Mouse (Mus musculus): ENCODE results near the gene Gm732. TPM values are rescaled to one million over a fixed set of nuclear protein-coding genes. Genes with fewer than 3 reads are reported as not detected.

Gm732 gene
- total RNA-seq (2014; rRNA removed) (not detected in 2 replicates), polyA plus RNA-seq (2015; fragmentation: Nextera tagmentation; extraction: Ambion mirVana) (not detected in 2 replicates)

DNA sequence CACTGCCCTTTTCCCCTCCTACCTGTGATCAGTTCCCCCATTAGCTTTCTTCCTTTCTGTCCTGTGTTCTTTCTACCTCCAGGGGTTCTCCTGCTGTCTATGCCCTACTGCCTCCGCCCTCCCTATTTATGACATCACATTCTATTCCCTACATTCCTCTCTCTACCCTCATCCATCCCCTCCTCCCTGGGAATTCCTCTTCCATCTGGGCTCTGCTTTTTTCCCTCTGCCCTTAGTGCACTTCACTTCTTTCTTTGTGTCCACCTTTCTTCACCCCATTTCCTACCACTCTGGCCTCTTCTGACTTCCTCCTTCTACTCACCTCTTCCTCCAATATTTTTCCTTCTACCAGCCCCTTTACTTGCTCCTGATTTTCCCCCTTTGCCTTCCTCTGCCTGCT, at the start of gene Gm732:
Gene Gm732 (minus strand): TSS at position 101 of the 400 bp plus-strand sequence.
- H3K4me3 ChIP-seq (ENCODE audit: low read depth, low read length), result no peak within 1 kb of the TSS
- 77% methylated on average over 1 of the region's 1 CpGs for WGBS
- H3K27ac ChIP-seq (ENCODE audit: low read depth, low read length), result no peak within 1 kb of the TSS
- no peak within 1 kb of the TSS for H3K4me2 ChIP-seq (ENCODE audit: low read depth, low read length, poor library complexity, severe bottlenecking)
- H3K36me3 ChIP-seq (ENCODE audit: insufficient read depth, low read length), result no peaks in the 10 kb centered on the region
- ATAC-seq (ENCODE audit: low FRiP score) (no peak), DNase-seq (ENCODE audit: low spot score) (no peak)
- no peaks in the 10 kb centered on the region for H3K9me3 ChIP-seq (ENCODE audit: low read length)
- no peaks in the 10 kb centered on the region for H3K4me1 ChIP-seq (ENCODE audit: insufficient read depth, low read length)
- no peaks in the 10 kb centered on the region for H3K27me3 ChIP-seq (ENCODE audit: insufficient read depth, low read length)
- H3K9ac ChIP-seq (replicated peaks; ENCODE audit: low read length, poor library complexity, severe bottlenecking), result no peak within 1 kb of the TSS
- no peak for TF ChIP-seq CTCF (IDR thresholded peaks at IDR 0.05)

Other genes starting within 250 kb of the Gm732 start
- 0.61 TPM in 1 of 2 replicates, not detected in the other for gene Tent5d, start 155.9 kb downstream of the Gm732 start, total RNA-seq (2014; rRNA removed)
- 0.17 TPM in 1 of 2 replicates, not detected in the other for gene Tent5d, start 155.9 kb downstream of the Gm732 start, polyA plus RNA-seq (2015; fragmentation: Nextera tagmentation; extraction: Ambion mirVana)
- gene 2610002M06Rik, start 132.1 kb downstream of the Gm732 start, total RNA-seq (2014; rRNA removed), result 31.7 and 37.1 TPM in 2 replicates
- 17.5 and 17.9 TPM in 2 replicates for gene 2610002M06Rik, start 132.1 kb downstream of the Gm732 start, polyA plus RNA-seq (2015; fragmentation: Nextera tagmentation; extraction: Ambion mirVana)

Measured in midbrain, postnatal 0 days (tissue).